7 mouse cellular contexts compared by ENCODE assay signal in the genomic region with DNA sequence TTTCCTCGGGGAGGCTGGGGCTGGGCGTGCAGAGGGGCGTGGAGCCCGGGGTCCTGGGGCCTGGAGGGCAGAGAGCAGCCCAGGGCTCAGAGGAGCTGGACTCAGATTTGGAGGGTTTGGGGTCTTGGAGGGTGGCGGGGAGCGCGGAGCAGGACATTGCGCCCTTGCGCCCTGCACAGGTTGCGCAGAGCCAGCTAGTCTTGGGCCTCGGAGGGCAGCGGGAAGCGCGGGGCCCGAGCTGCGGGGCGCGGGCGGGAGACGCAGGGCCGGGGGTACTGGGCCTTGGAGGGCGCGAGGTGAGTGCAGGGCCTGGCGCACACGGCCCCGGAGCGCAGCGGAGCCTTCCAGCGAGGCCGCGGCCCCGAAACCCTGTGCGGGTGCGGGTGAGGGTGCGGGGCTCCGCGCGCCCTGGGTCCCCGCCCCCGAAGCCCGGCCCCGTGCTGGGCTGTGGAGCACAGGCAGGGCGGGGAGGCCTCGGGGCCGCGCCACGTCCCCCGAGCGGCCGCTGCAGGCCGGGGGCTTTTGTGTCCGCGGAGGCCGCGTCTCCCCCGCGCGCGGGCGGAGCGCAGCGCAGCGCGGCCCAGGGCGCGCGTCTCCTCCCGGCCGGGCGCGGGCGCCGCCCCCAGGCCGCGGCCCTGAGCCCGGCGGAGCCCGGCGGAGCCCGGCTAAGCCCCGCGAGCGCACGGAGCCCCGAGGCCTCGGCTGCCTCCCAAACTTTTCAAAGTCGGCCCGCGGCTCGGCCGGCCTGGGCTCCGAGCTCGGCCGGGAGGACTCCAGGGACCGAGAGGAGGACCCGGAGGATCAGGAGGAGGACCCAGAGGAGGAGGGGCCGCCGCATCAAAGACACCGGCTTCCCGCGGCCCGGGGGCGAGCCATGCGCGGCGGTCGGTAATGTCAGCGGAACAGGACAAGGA. TPM values are rescaled to one million over a fixed set of nuclear protein-coding genes. Genes with fewer than 3 reads are reported as not detected.
DNase-seq lines count a peak whose midpoint lies in the region; ATAC-seq and TF ChIP-seq lines count a peak whose summit lies in the region.

A gene (plus strand): TSS at position 625 of the 914 bp plus-strand sequence.

- no peaks in the 10 kb centered on the region for H3K27me3 ChIP-seq in hindbrain, embryonic 14.5 days (ENCODE audit: control insufficient read depth, insufficient read depth, low read length)
- H3K27me3 ChIP-seq in limb, embryonic 10.5 days (ENCODE audit: low read depth, poor library complexity, severe bottlenecking): peaks cover 17% of the 10 kb centered on the region; the same call in 1 of the 2 replicates
- peaks cover 7% of the 10 kb centered on the region; the same call in 1 of the 2 replicates for H3K27me3 ChIP-seq in midbrain, embryonic 13.5 days
- no peaks in the 10 kb centered on the region for H3K27me3 ChIP-seq in stomach, postnatal 0 days (ENCODE audit: control insufficient read depth, insufficient read depth, low read length)

- peak within 1 kb of the TSS; percentile 97 for H3K4me2 ChIP-seq in hindbrain, embryonic 14.5 days (replicated peaks)
- H3K4me2 ChIP-seq in midbrain, embryonic 13.5 days (replicated peaks): peak within 1 kb of the TSS; percentile 91
- peak within 1 kb of the TSS; percentile 85 for H3K4me2 ChIP-seq in stomach, postnatal 0 days (replicated peaks; ENCODE audit: low read depth)

- H3K27ac ChIP-seq in gastrocnemius, adult 2 months: peak within 1 kb of the TSS; percentile 89
- H3K27ac ChIP-seq in hindbrain, embryonic 14.5 days: peak within 1 kb of the TSS; percentile 79
- H3K27ac ChIP-seq in limb, embryonic 10.5 days: peak within 1 kb of the TSS; percentile 96
- H3K27ac ChIP-seq in midbrain, embryonic 13.5 days: peak within 1 kb of the TSS; percentile 86
- H3K27ac ChIP-seq in stomach, postnatal 0 days (replicated peaks): peak within 1 kb of the TSS; percentile 86

- under 1% methylated on average over 94 of the region's 108 CpGs for WGBS in hindbrain, embryonic 14.5 days
- 2% methylated on average over 105 of the region's 108 CpGs for WGBS in limb, embryonic 10.5 days
- under 1% methylated on average over 83 of the region's 108 CpGs for WGBS in midbrain, embryonic 13.5 days
- WGBS in stomach, postnatal 0 days: under 1% methylated on average over 88 of the region's 108 CpGs

- peak within 1 kb of the TSS; percentile 90 for H3K4me3 ChIP-seq in gastrocnemius, adult 2 months
- H3K4me3 ChIP-seq in hindbrain, embryonic 14.5 days (replicated peaks; ENCODE audit: low read length): peak within 1 kb of the TSS; percentile 79
- H3K4me3 ChIP-seq in limb, embryonic 10.5 days: peak within 1 kb of the TSS; percentile 86
- peak within 1 kb of the TSS; percentile 81 for H3K4me3 ChIP-seq in midbrain, embryonic 13.5 days (replicated peaks)
- peak within 1 kb of the TSS; percentile 68 for H3K4me3 ChIP-seq in stomach, postnatal 0 days (ENCODE audit: low read depth, low read length)

- H3K9ac ChIP-seq in hindbrain, embryonic 14.5 days: peak within 1 kb of the TSS; percentile 93
- H3K9ac ChIP-seq in midbrain, embryonic 13.5 days (replicated peaks): peak within 1 kb of the TSS; percentile 94
- peak within 1 kb of the TSS; percentile 84 for H3K9ac ChIP-seq in stomach, postnatal 0 days (ENCODE audit: low read length)

- H3K9me3 ChIP-seq in hindbrain, embryonic 14.5 days (ENCODE audit: control insufficient read depth, low read length): no peaks in the 10 kb centered on the region
- no peaks in the 10 kb centered on the region for H3K9me3 ChIP-seq in limb, embryonic 10.5 days (replicated peaks)
- no peaks in the 10 kb centered on the region for H3K9me3 ChIP-seq in midbrain, embryonic 13.5 days
- no peaks in the 10 kb centered on the region for H3K9me3 ChIP-seq in stomach, postnatal 0 days (ENCODE audit: control insufficient read depth, low read length)

- TF ChIP-seq EP300 in stomach, postnatal 0 days (optimal IDR thresholded peaks at IDR 0.05): no peak

- intact Hi-C loops in gastrocnemius, adult 2 months (cut with DNase I): loop anchor here (5.0 kb wide), 1 partner anchor 33 kb away; no protein-coding TSS in a partner anchor

- H3K4me1 ChIP-seq in hindbrain, embryonic 14.5 days (replicated peaks; ENCODE audit: control insufficient read depth, insufficient read depth, low read length): peaks cover 24% of the 10 kb centered on the region
- H3K4me1 ChIP-seq in limb, embryonic 10.5 days: peaks cover 22% of the 10 kb centered on the region
- peaks cover 27% of the 10 kb centered on the region for H3K4me1 ChIP-seq in midbrain, embryonic 13.5 days (replicated peaks)
- H3K4me1 ChIP-seq in stomach, postnatal 0 days (replicated peaks; ENCODE audit: control insufficient read depth, insufficient read depth): no peaks in the 10 kb centered on the region

- H3K36me3 ChIP-seq in hindbrain, embryonic 14.5 days (replicated peaks; ENCODE audit: control insufficient read depth, insufficient read depth): 0 out of 2 replicates have a peak, but pooled peaks cover 3% of the 10 kb centered on the region
- H3K36me3 ChIP-seq in limb, embryonic 10.5 days: peaks cover 8% of the 10 kb centered on the region
- no peaks in the 10 kb centered on the region for H3K36me3 ChIP-seq in midbrain, embryonic 13.5 days
- no peaks in the 10 kb centered on the region for H3K36me3 ChIP-seq in stomach, postnatal 0 days (ENCODE audit: control insufficient read depth, insufficient read depth, low read length)

- ATAC-seq in hindbrain, embryonic 14.5 days (ENCODE audit: low FRiP score): peak; percentile 88
- peak; percentile 90 for ATAC-seq in midbrain, embryonic 13.5 days
- ATAC-seq in stomach, postnatal 0 days (ENCODE audit: low FRiP score, low TSS enrichment): peak; percentile 77

- TF ChIP-seq CTCF in gastrocnemius, adult 2 months (IDR thresholded peaks at IDR 0.05): no peak
- no peak for TF ChIP-seq CTCF in stomach, postnatal 0 days (IDR thresholded peaks at IDR 0.05; ENCODE audit: low read depth)

- peak; percentile 75 for DNase-seq in adrenal gland, postnatal 14 days
- DNase-seq in cerebellum, postnatal 25 days: peak; percentile 60 to 61
- DNase-seq in gastrocnemius, adult 2 months: peak; percentile 75
- peak; percentile 48 for DNase-seq in hindbrain, embryonic 14.5 days (ENCODE audit: low spot score)
- peak; percentile 86 for DNase-seq in limb, embryonic 10.5 days (ENCODE audit: low spot score)
- DNase-seq in stomach, postnatal 0 days (ENCODE audit: low spot score): peak; percentile 34

RNA-seq across cellular contexts. Expression of the gene that starts here (rescaled TPM):
- total RNA-seq in adrenal gland, postnatal 14 days (2021): 3.0 and 3.4 TPM in 2 replicates
- total RNA-seq in gastrocnemius, adult 2 months (2021): 10 to 100 TPM; 11.6 to 15.4 TPM
- 18.1 and 18.3 TPM in 2 replicates for polyA plus RNA-seq in hindbrain, embryonic 14.5 days (2014; fragmentation: Nextera tagmentation; extraction: Ambion mirVana)
- polyA plus RNA-seq in limb, embryonic 10.5 days (2016; fragmentation: Nextera tagmentation; extraction: Ambion mirVana): 5.5 and 7.5 TPM in 2 replicates
- polyA plus RNA-seq in midbrain, embryonic 13.5 days (2015; fragmentation: Nextera tagmentation; extraction: Ambion mirVana): 11.3 and 12.0 TPM in 2 replicates
- polyA plus RNA-seq in stomach, postnatal 0 days (2015; fragmentation: Nextera tagmentation; extraction: Ambion mirVana): 1.1 and 1.4 TPM in 2 replicates

Comparison
In these comparisons a context has a peak if more than half of its experiments do, and no peak if none do; other contexts are left out.
1. Peak in every context shown above with its lines: DNase-seq, ATAC-seq, H3K4me3 ChIP-seq and H3K27ac ChIP-seq.
2. DNase-seq: peak in every context shown above with its lines; median percentile 86 in limb, embryonic 10.5 days; 75 in adrenal gland, postnatal 14 days; 75 in gastrocnemius, adult 2 months; 60 in cerebellum, postnatal 25 days; 48 in hindbrain, embryonic 14.5 days; 34 in stomach, postnatal 0 days.